Mouse (Mus musculus): ENCODE measurements at regions not wholly inside any gene's neighbourhood (a gene's known extent, or its start where the extent isn't known, plus 50 kb on each side); places are given as distances from the start of the nearest gene placed in this dataset.

- no peak for DNase-seq
Observed at GRCm38 (mm10) chrX:18727940-18728710, 266.9 kb upstream of the 4930578C19Rik start.

GRCm38 (mm10) chrX:18687216-18687615, 226.0 kb upstream of the 4930578C19Rik start:
- no peak for DNase-seq

GRCm38 (mm10) chrX:18667251-18667650, 206.1 kb upstream of the 4930578C19Rik start:
- peak; percentile 3 to 67 for DNase-seq

- DNase-seq, result no peak
Observed at GRCm38 (mm10) chrX:18663101-18663500, 201.9 kb upstream of the 4930578C19Rik start.

DNA sequence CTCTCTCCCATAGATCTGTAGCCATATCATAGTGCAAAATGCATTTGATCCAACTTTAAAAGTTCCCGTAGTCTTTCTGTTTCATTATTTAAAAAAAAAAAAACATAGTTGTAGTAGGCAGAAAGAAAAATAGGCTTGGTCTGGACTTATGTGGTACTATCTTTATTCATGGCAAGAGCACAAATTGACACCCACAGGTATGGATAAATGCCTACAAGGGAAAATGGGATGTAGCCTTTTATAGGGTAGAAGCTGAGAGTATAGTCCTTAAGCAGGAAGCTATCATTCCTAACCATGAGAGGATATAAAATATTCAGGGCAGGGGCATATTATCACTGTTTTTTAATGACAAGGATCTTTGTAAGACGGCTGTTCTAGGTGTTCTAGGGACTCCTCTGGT, 157.4 kb upstream of the 4930578C19Rik start:
- no peak for DNase-seq

Data from kidney, postnatal 25 days (tissue).